ENCODE assay signal across 9 mouse cellular contexts in the genomic region with DNA sequence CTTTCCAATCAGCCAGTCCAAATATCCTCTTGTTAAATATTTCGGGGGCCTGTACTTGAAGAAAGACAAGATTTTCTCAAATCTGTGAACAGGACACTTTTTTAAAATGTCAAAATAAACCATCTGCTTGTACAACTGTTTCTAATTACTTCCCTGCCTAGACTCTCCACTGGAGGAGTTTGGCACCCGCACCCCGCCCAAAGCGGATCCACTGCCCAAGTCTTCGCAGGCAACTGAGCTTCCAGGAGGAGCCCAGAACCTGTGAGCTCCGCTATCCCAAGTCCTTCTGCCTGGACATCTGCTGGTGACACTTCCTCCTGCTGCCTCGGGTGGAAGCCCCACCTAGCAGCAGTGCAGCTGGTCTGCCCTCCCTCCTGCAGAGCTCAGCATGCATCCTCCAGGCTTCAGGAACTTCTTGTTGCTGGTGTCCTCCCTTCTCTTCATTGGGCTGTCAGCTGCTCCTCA. TPM values are rescaled to one million over a fixed set of nuclear protein-coding genes. Genes with fewer than 3 reads are reported as not detected.
DNase-seq lines count a peak whose midpoint lies in the region; ATAC-seq and TF ChIP-seq lines count a peak whose summit lies in the region.
"Had no signal": no experiment of that assay in that cellular context is flagged by ENCODE, and none has a peak within 500 bp of the region (broad histone marks: within the 10 kb centered on the region; RNA-seq: fewer than 3 reads in every experiment).

TSS of gene Itgbl1 (plus strand) at position 51 of the 465 bp plus-strand sequence.

- TF ChIP-seq CTCF in left cerebral cortex, adult 2 months (IDR thresholded peaks at IDR 0.05) = no peak; the same call in 1 of the 2 replicates
- TF ChIP-seq CTCF in kidney, adult 2 months (conservative IDR thresholded peaks at IDR 0.05; ENCODE audit: insufficient read depth, insufficient read length, low read depth, low read length) = no peak

- TF ChIP-seq POLR2A in kidney, adult 2 months (IDR thresholded peaks at IDR 0.05; ENCODE audit: low read depth, low read length) = no peak

- 37% methylated on average over 7 of the region's 7 CpGs for WGBS in forebrain, embryonic 11.5 days
- 30% methylated on average over 7 of the region's 7 CpGs for WGBS in forebrain, embryonic 10.5 days
- 13% methylated on average over 7 of the region's 7 CpGs for WGBS in embryonic facial prominence, embryonic 15.5 days
- WGBS in heart, embryonic 13.5 days = 38% methylated on average over 7 of the region's 7 CpGs
- 43% methylated on average over 7 of the region's 7 CpGs for WGBS in kidney, adult 2 months

- no peaks in the 10 kb centered on the region for H3K27me3 ChIP-seq in forebrain, embryonic 11.5 days (ENCODE audit: control insufficient read depth, insufficient read depth, low read length)
- no peaks in the 10 kb centered on the region for H3K27me3 ChIP-seq in forebrain, embryonic 10.5 days (ENCODE audit: poor library complexity, severe bottlenecking)
- H3K27me3 ChIP-seq in embryonic facial prominence, embryonic 15.5 days = no peaks in the 10 kb centered on the region
- no peaks in the 10 kb centered on the region for H3K27me3 ChIP-seq in heart, embryonic 13.5 days (replicated peaks)
- no peaks in the 10 kb centered on the region for H3K27me3 ChIP-seq in kidney, adult 2 months (replicated peaks; ENCODE audit: control insufficient read depth, insufficient read depth, low read length)

- no peaks in the 10 kb centered on the region; the same call in 1 of the 2 replicates for H3K4me1 ChIP-seq in forebrain, embryonic 11.5 days (replicated peaks; ENCODE audit: control insufficient read depth, insufficient read depth, low read length)
- peaks cover 11% of the 10 kb centered on the region for H3K4me1 ChIP-seq in forebrain, embryonic 10.5 days
- H3K4me1 ChIP-seq in embryonic facial prominence, embryonic 15.5 days = peaks cover 13% of the 10 kb centered on the region
- H3K4me1 ChIP-seq in heart, embryonic 13.5 days = peaks cover 16% of the 10 kb centered on the region
- H3K4me1 ChIP-seq in kidney, adult 2 months (ENCODE audit: control insufficient read depth, insufficient read depth, low read length) = no peaks in the 10 kb centered on the region

- no peak within 1 kb of the TSS for H3K4me3 ChIP-seq in forebrain, embryonic 11.5 days (ENCODE audit: low read depth, low read length)
- no peak within 1 kb of the TSS for H3K4me3 ChIP-seq in forebrain, embryonic 10.5 days
- H3K4me3 ChIP-seq in embryonic facial prominence, embryonic 15.5 days (replicated peaks) = peak within 1 kb of the TSS; percentile 12; the same call in 1 of the 2 replicates
- no peak within 1 kb of the TSS for H3K4me3 ChIP-seq in heart, embryonic 13.5 days
- no peak within 1 kb of the TSS for H3K4me3 ChIP-seq in left cerebral cortex, adult 2 months
- no peak within 1 kb of the TSS for H3K4me3 ChIP-seq in kidney, adult 2 months (ENCODE audit: insufficient read depth, low read depth, low read length)

- H3K27ac ChIP-seq in forebrain, embryonic 11.5 days (ENCODE audit: low read depth, low read length) = no peak within 1 kb of the TSS
- no peak within 1 kb of the TSS for H3K27ac ChIP-seq in forebrain, embryonic 10.5 days
- H3K27ac ChIP-seq in embryonic facial prominence, embryonic 15.5 days (replicated peaks) = no peak within 1 kb of the TSS
- H3K27ac ChIP-seq in heart, embryonic 13.5 days (replicated peaks) = peak within 1 kb of the TSS; percentile 54; the same call in 1 of the 2 replicates
- no peak within 1 kb of the TSS for H3K27ac ChIP-seq in left cerebral cortex, adult 2 months
- H3K27ac ChIP-seq in kidney, adult 2 months (ENCODE audit: insufficient read depth, low read depth, low read length) = no peak within 1 kb of the TSS
- H3K27ac ChIP-seq: macrophage had no signal

- no peak within 1 kb of the TSS for H3K9ac ChIP-seq in forebrain, embryonic 11.5 days (ENCODE audit: low read length)
- no peak within 1 kb of the TSS for H3K9ac ChIP-seq in embryonic facial prominence, embryonic 15.5 days
- no peak within 1 kb of the TSS for H3K9ac ChIP-seq in heart, embryonic 13.5 days

- intact Hi-C loops in left cerebral cortex, adult 2 months (cut with DNase I) = loop anchor here (10.0 kb wide), 1 partner anchor 285 kb away; no protein-coding TSS in a partner anchor

- H3K36me3 ChIP-seq in forebrain, embryonic 11.5 days (ENCODE audit: control insufficient read depth, insufficient read depth, low read length) = no peaks in the 10 kb centered on the region
- H3K36me3 ChIP-seq in forebrain, embryonic 10.5 days (replicated peaks) = no peaks in the 10 kb centered on the region
- no peaks in the 10 kb centered on the region for H3K36me3 ChIP-seq in embryonic facial prominence, embryonic 15.5 days
- H3K36me3 ChIP-seq in heart, embryonic 13.5 days = no peaks in the 10 kb centered on the region
- no peaks in the 10 kb centered on the region for H3K36me3 ChIP-seq in kidney, adult 2 months (ENCODE audit: control insufficient read depth, insufficient read depth, low read length)

- no peaks in the 10 kb centered on the region for H3K9me3 ChIP-seq in forebrain, embryonic 11.5 days (ENCODE audit: control insufficient read depth, low read length)
- H3K9me3 ChIP-seq in forebrain, embryonic 10.5 days = no peaks in the 10 kb centered on the region
- no peaks in the 10 kb centered on the region for H3K9me3 ChIP-seq in embryonic facial prominence, embryonic 15.5 days (replicated peaks)
- H3K9me3 ChIP-seq in heart, embryonic 13.5 days = no peaks in the 10 kb centered on the region

- ATAC-seq in forebrain, embryonic 11.5 days (replicated peaks; ENCODE audit: low FRiP score) = no peak
- ATAC-seq in embryonic facial prominence, embryonic 15.5 days (ENCODE audit: insufficient number of reproducible peaks, low FRiP score, low TSS enrichment, low read depth) = no peak
- ATAC-seq in heart, embryonic 13.5 days (ENCODE audit: extremely low read depth, insufficient number of reproducible peaks, low FRiP score, low TSS enrichment) = no peak

- no peak within 1 kb of the TSS for H3K4me2 ChIP-seq in forebrain, embryonic 11.5 days (ENCODE audit: low read depth, low read length, severe bottlenecking)
- H3K4me2 ChIP-seq in embryonic facial prominence, embryonic 15.5 days (replicated peaks) = peak within 1 kb of the TSS; percentile 33
- peak within 1 kb of the TSS; percentile 20; the same call in 1 of the 2 replicates for H3K4me2 ChIP-seq in heart, embryonic 13.5 days

- peak; percentile 57 for DNase-seq in forebrain, embryonic 11.5 days (ENCODE audit: low spot score)
- no peak for DNase-seq in forebrain, embryonic 10.5 days (ENCODE audit: extremely low spot score, low spot score)
- DNase-seq in left cerebral cortex, adult 2 months (ENCODE audit: extremely low spot score in 1 of 2, low spot score in 2 of 2) = peak; percentile 20 to 32
- peak; percentile 22 for DNase-seq in right cerebral cortex, postnatal 4 days
- DNase-seq in lung, postnatal 10 days = no peak
- DNase-seq in kidney, adult 2 months = no peak

RNA-seq across cellular contexts. Expression of gene Itgbl1, which starts in this region (rescaled TPM):
- polyA plus RNA-seq in forebrain, embryonic 11.5 days (2014; fragmentation: Nextera tagmentation; extraction: Ambion mirVana) = 0.45 and 1.3 TPM in 2 replicates
- 0.15 and 0.19 TPM in 2 replicates for polyA plus RNA-seq in forebrain, embryonic 10.5 days (2016; fragmentation: Nextera tagmentation; extraction: Ambion mirVana)
- 2.7 and 4.9 TPM in 2 replicates for polyA plus RNA-seq in embryonic facial prominence, embryonic 15.5 days (2015; fragmentation: Nextera tagmentation; extraction: Ambion mirVana)
- 0.66 and 0.85 TPM in 2 replicates for polyA plus RNA-seq in heart, embryonic 13.5 days (2015; fragmentation: Nextera tagmentation; extraction: Ambion mirVana)
- 1 to 10 TPM; 1.6 to 1.7 TPM for total RNA-seq in left cerebral cortex, adult 2 months (2021)
- polyA plus RNA-seq in kidney, adult 2 months (2012; rRNA removed) = 0.25 and 0.69 TPM in 2 replicates
- polyA plus RNA-seq: macrophage had no signal

Comparison
In these comparisons a context has a peak if more than half of its experiments do, and no peak if none do; other contexts are left out.
1. DNase-seq: peak in forebrain, embryonic 11.5 days (single experiment), left cerebral cortex, adult 2 months (2 of 2) and right cerebral cortex, postnatal 4 days (single experiment); none in forebrain, embryonic 10.5 days (single experiment), lung, postnatal 10 days (single experiment) and kidney, adult 2 months (single experiment).